Mouse (Mus musculus) heart, embryonic 13.5 days (tissue): ENCODE data around the gene Sergef. TPM values are rescaled to one million over a fixed set of nuclear protein-coding genes. Genes with fewer than 3 reads are reported as not detected.

Experiments used
- ATAC-seq: fragments of 200-750 bp; cut with Nextera tagmentation; 2 replicates; pipeline ENCODE4 v1.8.0; 2017; ENCODE audit warnings: moderate TSS enrichment; ENCODE audit not compliant: insufficient number of reproducible peaks, low FRiP score, low TSS enrichment; ENCODE audit errors: extremely low read depth
- H3K27ac ChIP-seq: fragments of 300-500 bp; sonication (generic); replicated peaks from 2 replicates; pipeline ENCODE4 v1.5.1; 2015; ENCODE audit warnings: moderate library complexity, mild to moderate bottlenecking, inconsistent platforms
- H3K27me3 ChIP-seq: fragments of 300-500 bp; sonication (generic); replicated peaks from 2 replicates; pipeline ENCODE4 v1.6.1; 2015; ENCODE audit warnings: mild to moderate bottlenecking, inconsistent platforms
- H3K36me3 ChIP-seq: fragments of 300-500 bp; sonication (generic); 2 replicates; pipeline ENCODE4 v1.6.1; 2015; ENCODE audit warnings: mild to moderate bottlenecking, inconsistent platforms
- H3K4me1 ChIP-seq: fragments of 300-500 bp; sonication (generic); 2 replicates; pipeline ENCODE4 v1.6.1; 2015; ENCODE audit warnings: inconsistent platforms
- H3K4me2 ChIP-seq: fragments of 300-500 bp; sonication (generic); 2 replicates; pipeline ENCODE4 v1.6.1; 2015; ENCODE audit warnings: inconsistent platforms, mild to moderate bottlenecking, moderate library complexity
- H3K4me3 ChIP-seq: fragments of 300-500 bp; sonication (generic); 2 replicates; pipeline ENCODE4 v1.5.1; 2015; ENCODE audit warnings: moderate library complexity, mild to moderate bottlenecking, inconsistent platforms
- H3K9ac ChIP-seq: fragments of 300-500 bp; sonication (generic); 2 replicates; pipeline ENCODE4 v1.6.1; 2015; ENCODE audit warnings: inconsistent platforms, mild to moderate bottlenecking, moderate library complexity
- H3K9me3 ChIP-seq: fragments of 300-500 bp; sonication (generic); 2 replicates; pipeline ENCODE4 v1.6.1; 2016; ENCODE audit warnings: inconsistent platforms
- WGBS: fragments of 180-500 bp; shearing (Covaris S2); methylation state at CpG from one replicate; pipeline ENCODE4 v1.1.7; 2015; ENCODE audit warnings: mixed read lengths; 5-methylcytosine and 5-hydroxymethylcytosine counted together
- polyA plus RNA-seq: library from polyadenylated mRNA; unstranded; fragments of >200 nt; fragmentation: Nextera tagmentation; extraction: Ambion mirVana; gene quantifications from 2 replicates; pipeline ENCODE4 v1.2.1, GENCODE M21; 2015

Gene Sergef
- polyA plus RNA-seq, 1 experiment from 2014 or later = 12.2 TPM

- H3K9ac ChIP-seq = no peak overlapping the region
- 0 out of 2 replicates have a peak, but pooled peaks cover 3% of the 10 kb centered on the region for H3K36me3 ChIP-seq
- H3K27me3 ChIP-seq = no peaks in the 10 kb centered on the region
- no peak for ATAC-seq
- no peak overlapping the region for H3K4me2 ChIP-seq
- no peak overlapping the region for H3K4me3 ChIP-seq
- H3K27ac ChIP-seq = no peak overlapping the region
- peaks cover 16% of the 10 kb centered on the region for H3K4me1 ChIP-seq
- WGBS = 55% methylated on average over 5 of the region's 5 CpGs
- H3K9me3 ChIP-seq = no peaks in the 10 kb centered on the region
Observed at GRCm38 (mm10) chr7:46601097-46601496, 38.5 kb downstream of the Sergef start.

DNA sequence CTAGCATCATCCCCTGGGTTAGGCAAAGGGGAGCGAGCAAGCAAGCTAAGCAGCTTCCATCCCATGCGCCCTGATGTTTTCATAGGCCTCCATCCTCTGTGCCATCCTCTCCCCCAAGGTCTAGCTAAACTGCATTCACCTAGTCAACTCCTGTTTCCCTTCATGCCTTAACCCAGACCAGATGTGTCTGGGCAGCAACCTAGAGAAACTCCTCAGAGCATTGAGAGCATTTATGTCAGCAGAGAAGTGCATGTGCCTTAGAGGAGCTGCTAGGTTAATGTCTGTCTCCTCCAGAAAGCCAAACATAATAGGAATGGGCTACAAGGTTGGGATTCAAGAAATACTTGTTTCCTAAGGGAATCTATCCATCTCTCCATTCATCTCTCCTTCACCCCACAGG, 42.6 kb downstream of the Sergef start:
- no peaks in the 10 kb centered on the region for H3K9me3 ChIP-seq
- WGBS = 95% methylated on average over 2 of the region's 2 CpGs
- H3K9ac ChIP-seq = no peak overlapping the region
- no peak for ATAC-seq
- H3K4me3 ChIP-seq = no peak overlapping the region
- no peaks in the 10 kb centered on the region for H3K36me3 ChIP-seq
- H3K4me1 ChIP-seq = peaks cover 13% of the 10 kb centered on the region
- H3K4me2 ChIP-seq = no peak overlapping the region
- H3K27me3 ChIP-seq = no peaks in the 10 kb centered on the region
- no peak overlapping the region for H3K27ac ChIP-seq

DNA sequence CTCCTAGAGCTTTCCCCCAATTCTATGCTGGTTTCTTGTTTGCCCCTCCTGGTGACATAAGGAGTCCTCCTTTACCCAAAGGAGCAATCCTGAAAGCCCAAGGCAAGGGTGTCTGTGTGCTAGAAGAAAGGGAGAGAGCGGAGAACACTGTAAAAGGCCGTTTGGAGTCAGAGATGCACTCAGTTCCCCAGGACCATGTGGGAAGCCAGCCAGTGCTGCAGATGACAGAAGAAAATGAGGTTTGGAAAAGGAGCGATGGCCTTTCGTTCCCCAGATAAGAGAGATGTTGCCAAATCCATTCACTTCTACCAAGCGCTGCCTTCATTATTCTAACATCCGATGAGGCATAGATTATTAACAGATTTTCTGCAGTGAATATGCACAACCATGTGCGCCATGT, 48.1 kb downstream of the Sergef start:
- 85% methylated on average over 7 of the region's 7 CpGs for WGBS
- Histone ChIP-seq H3K27ac (no peak overlapping the region), H3K4me2 (no peak overlapping the region), H3K36me3 (no peaks in the 10 kb centered on the region), H3K4me1 (peaks cover 20% of the 10 kb centered on the region), H3K9me3 (no peaks in the 10 kb centered on the region), H3K4me3 (no peak overlapping the region), H3K9ac (no peak overlapping the region), H3K27me3 (no peaks in the 10 kb centered on the region)
- no peak for ATAC-seq

DNA sequence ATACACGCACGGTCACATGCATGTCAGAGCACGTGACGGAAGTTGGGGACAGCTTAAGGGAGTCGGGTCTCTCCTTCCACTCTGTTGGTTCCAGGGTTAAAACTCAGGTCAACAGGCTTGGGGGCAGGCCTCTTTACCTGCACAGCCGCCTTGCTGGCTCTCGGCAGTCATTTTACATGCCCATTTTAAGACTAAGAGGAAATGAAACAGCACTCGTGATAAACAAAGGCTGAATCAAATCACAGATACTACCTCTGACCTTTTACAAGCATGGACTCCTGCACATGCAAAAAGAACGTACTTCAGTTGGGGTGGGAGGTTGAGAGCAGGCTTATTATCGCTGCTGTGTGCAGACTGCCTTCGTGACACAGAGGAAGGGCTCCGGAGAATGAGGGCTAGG, 50.4 kb downstream of the Sergef start:
- peaks cover 22% of the 10 kb centered on the region for H3K4me1 ChIP-seq
- no peaks in the 10 kb centered on the region for H3K36me3 ChIP-seq
- H3K27me3 ChIP-seq = no peaks in the 10 kb centered on the region
- no peak overlapping the region for H3K4me2 ChIP-seq
- no peak overlapping the region for H3K9ac ChIP-seq
- no peak overlapping the region for H3K4me3 ChIP-seq
- WGBS = 81% methylated on average over 12 of the region's 12 CpGs
- H3K27ac ChIP-seq = no peak overlapping the region
- H3K9me3 ChIP-seq = no peaks in the 10 kb centered on the region
- ATAC-seq = no peak

GRCm38 (mm10) chr7:46588005-46588404, 51.6 kb downstream of the Sergef start:
- WGBS = 63% methylated on average over 7 of the region's 7 CpGs
- no peaks in the 10 kb centered on the region for H3K36me3 ChIP-seq

DNA sequence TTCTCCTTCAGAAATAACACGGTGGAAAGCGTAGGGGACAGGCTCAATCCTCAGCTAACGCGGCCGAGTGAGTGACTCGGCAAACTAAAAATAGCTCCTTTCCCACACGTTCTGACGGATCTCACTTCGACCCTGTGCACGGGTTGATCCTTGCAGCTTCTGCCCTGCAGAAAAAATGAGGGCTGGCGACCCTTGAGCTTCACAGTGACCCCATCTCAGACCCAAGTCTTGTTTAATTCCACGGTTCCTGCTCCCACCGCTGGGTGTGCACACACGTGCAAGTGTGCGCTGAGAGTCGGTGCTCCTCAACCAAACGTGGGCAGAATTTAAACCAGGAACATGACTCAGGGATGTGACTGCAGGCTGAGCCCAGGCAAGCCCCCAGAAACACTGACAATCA, 52.1 kb downstream of the Sergef start:
- H3K27ac ChIP-seq = peak overlapping the region; percentile 76
- peak overlapping the region; percentile 44; the same call in 1 of the 2 replicates for H3K9ac ChIP-seq
- H3K9me3 ChIP-seq = no peaks in the 10 kb centered on the region
- peaks cover 22% of the 10 kb centered on the region for H3K4me1 ChIP-seq
- ATAC-seq = no peak
- H3K36me3 ChIP-seq = no peaks in the 10 kb centered on the region
- peak overlapping the region; percentile 56 for H3K4me2 ChIP-seq
- no peaks in the 10 kb centered on the region for H3K27me3 ChIP-seq
- no peak overlapping the region for H3K4me3 ChIP-seq
- WGBS = 31% methylated on average over 17 of the region's 17 CpGs

More at GRCm38 (mm10) chr7:46588005-46588404, 51.6 kb downstream of the Sergef start:
- 0 out of 2 replicates have a peak overlapping the region, but pooled peaks have one; percentile 44 for H3K9ac ChIP-seq
- no peaks in the 10 kb centered on the region for H3K9me3 ChIP-seq
- no peak for ATAC-seq
- H3K4me2 ChIP-seq = peak overlapping the region; percentile 56; the same call in 1 of the 2 replicates
- H3K27me3 ChIP-seq = no peaks in the 10 kb centered on the region
- peak overlapping the region; percentile 76; the same call in 1 of the 2 replicates for H3K27ac ChIP-seq
- H3K4me3 ChIP-seq = no peak overlapping the region
- H3K4me1 ChIP-seq = peaks cover 22% of the 10 kb centered on the region

- Histone ChIP-seq H3K36me3 (no peaks in the 10 kb centered on the region), H3K4me2 (peak overlapping the region; percentile 56), H3K27ac (peak overlapping the region; percentile 76), H3K9ac (peak overlapping the region; percentile 52; the same call in 1 of the 2 replicates), H3K4me1 (peaks cover 22% of the 10 kb centered on the region), H3K4me3 (no peak overlapping the region), H3K9me3 (no peaks in the 10 kb centered on the region), H3K27me3 (no peaks in the 10 kb centered on the region)
- WGBS = 78% methylated on average over 10 of the region's 10 CpGs
- ATAC-seq = no peak
Observed at GRCm38 (mm10) chr7:46586621-46587216, 52.9 kb downstream of the Sergef start.

- Histone ChIP-seq H3K4me3 (no peak overlapping the region), H3K9me3 (no peaks in the 10 kb centered on the region)
- no peak for ATAC-seq
Observed at GRCm38 (mm10) chr7:46582750-46583149, 56.9 kb downstream of the Sergef start.

GRCm38 (mm10) chr7:46581358-46581930, 58.2 kb downstream of the Sergef start:
- H3K9ac ChIP-seq = no peak overlapping the region
- no peak for ATAC-seq
- H3K4me3 ChIP-seq = no peak overlapping the region
- H3K4me1 ChIP-seq = peaks cover 2% of the 10 kb centered on the region
- no peak overlapping the region for H3K4me2 ChIP-seq
- no peaks in the 10 kb centered on the region for H3K9me3 ChIP-seq
- 69% methylated on average over 8 of the region's 8 CpGs for WGBS
- H3K27ac ChIP-seq = no peak overlapping the region
- H3K36me3 ChIP-seq = no peaks in the 10 kb centered on the region
- no peaks in the 10 kb centered on the region for H3K27me3 ChIP-seq

More at GRCm38 (mm10) chr7:46582750-46583149, 56.9 kb downstream of the Sergef start:
- Histone ChIP-seq H3K27ac (no peak overlapping the region), H3K4me1 (peaks cover 15% of the 10 kb centered on the region), H3K27me3 (no peaks in the 10 kb centered on the region), H3K9ac (no peak overlapping the region), H3K4me2 (no peak overlapping the region), H3K36me3 (no peaks in the 10 kb centered on the region)
- 88% methylated on average over 6 of the region's 6 CpGs for WGBS

DNA sequence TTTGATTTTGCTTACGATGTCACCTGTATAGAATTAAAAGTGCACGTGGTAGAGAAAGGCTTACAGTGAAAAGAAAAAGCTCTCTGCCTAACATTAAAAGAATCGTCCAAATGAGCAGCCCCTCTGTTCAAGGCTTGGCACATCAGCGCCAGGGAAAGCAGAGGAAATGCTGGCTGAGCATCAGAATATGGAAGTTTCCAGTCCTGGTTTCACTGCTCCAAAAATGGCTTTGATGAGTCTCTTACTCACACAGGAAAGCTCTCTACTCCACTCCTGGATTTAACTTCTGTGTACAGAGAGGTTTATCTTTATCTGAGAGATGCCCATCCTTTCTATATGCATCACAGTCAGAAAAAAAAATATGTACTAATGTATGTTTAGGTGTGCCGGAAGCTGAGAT, 61.5 kb downstream of the Sergef start:
- Histone ChIP-seq H3K4me2 (no peak overlapping the region), H3K9ac (no peak overlapping the region), H3K4me1 (no peaks in the 10 kb centered on the region), H3K27ac (no peak overlapping the region), H3K9me3 (no peaks in the 10 kb centered on the region), H3K4me3 (no peak overlapping the region), H3K36me3 (no peaks in the 10 kb centered on the region), H3K27me3 (no peaks in the 10 kb centered on the region)
- no peak for ATAC-seq
- WGBS = 80% methylated on average over 5 of the region's 5 CpGs

DNA sequence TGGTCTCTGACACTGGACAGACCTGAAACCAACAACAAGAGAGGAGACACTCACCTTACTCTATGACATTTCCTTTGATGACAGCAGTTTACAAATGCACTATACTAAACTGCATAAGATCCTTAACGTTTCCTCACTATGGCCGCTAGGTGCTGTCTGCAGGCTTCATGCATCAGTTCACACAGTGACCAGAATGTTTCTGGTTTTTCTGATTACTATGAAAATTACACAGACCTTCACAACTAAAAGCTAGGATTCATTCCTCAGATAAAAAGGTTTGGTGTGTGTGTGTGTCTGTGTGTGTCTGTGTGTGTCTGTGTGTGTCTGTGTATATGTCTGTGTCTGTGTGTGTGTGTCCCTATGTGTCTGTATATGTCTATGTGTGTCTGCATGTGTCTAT, 63.7 kb downstream of the Sergef start:
- Histone ChIP-seq H3K9me3 (no peaks in the 10 kb centered on the region), H3K9ac (no peak overlapping the region), H3K4me2 (no peak overlapping the region), H3K36me3 (no peaks in the 10 kb centered on the region), H3K4me3 (no peak overlapping the region), H3K4me1 (no peaks in the 10 kb centered on the region), H3K27ac (no peak overlapping the region), H3K27me3 (no peaks in the 10 kb centered on the region)
- WGBS = 76% methylated on average over 2 of the region's 2 CpGs
- no peak for ATAC-seq
